Mouse (Mus musculus): Measurements from ENCODE around the gene Ambra1. TPM values are rescaled to one million over a fixed set of nuclear protein-coding genes. Genes with fewer than 3 reads are reported as not detected.

Gene Ambra1
- polyA plus RNA-seq, 1 experiment, result 12.3 TPM

DNA sequence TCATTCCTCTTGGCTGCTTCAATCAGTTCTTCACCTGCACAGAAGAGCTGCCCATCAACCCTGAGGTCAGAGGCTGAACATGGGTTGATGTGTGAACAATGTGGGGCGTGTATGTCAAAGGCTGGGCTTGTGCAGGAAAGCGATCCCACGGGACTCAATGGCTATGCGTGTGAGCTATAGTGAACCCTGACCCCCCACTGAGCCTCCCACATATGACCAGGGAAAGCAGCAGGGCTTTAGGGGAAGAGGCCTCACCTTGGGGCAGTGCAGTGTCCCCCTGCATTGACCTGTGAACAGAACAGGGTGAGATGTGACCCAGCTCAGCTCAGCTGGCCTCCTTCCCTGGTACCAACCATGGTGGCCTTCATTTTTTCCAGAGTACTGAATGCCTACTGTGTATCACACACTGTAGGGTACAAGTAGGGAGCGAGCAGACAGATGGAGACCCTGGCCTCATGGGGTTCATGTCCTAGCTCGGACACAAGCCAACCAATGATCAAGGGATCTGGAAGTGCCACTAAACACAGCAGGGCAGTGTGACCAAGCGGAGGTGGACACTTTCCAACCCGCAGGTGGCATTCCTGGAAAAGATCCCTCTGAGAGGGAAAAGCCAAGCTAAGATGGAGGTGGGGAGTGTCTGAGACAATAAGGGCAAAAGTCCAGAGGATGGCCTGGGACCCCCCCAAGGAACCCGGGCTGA, 205.0 kb downstream of the Ambra1 start:
- no peak for DNase-seq (ENCODE audit: low spot score)

- DNase-seq (ENCODE audit: low spot score), result no peak
Observed at GRCm38 (mm10) chr2:91936154-91936553, 206.2 kb downstream of the Ambra1 start.

GRCm38 (mm10) chr2:91939303-91939935, 209.5 kb downstream of the Ambra1 start:
- no peak for DNase-seq (ENCODE audit: low spot score)

DNA sequence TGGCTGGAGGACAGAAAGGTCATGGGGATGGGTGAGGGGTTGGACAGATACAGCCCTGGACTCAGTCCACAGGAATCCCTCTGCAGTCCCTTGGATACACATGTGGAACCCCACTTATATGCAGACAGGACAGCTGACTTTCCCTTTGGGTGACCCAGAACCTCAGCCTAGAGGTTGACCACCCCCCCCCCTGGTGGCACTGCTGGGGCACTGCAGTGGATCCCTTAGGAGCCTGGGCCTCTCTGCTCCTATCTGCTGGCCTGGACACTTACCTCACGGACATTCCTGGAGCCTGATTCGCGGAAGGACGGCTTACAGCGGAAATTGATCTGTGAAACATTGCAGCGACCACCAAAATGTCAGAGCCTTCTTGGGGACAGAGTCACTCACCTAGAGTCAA, 212.4 kb downstream of the Ambra1 start:
- DNase-seq (ENCODE audit: low spot score), result no peak

- peak; percentile 67 for DNase-seq (ENCODE audit: low spot score)
Observed at GRCm38 (mm10) chr2:91944170-91944950, 214.4 kb downstream of the Ambra1 start.

- no peak for DNase-seq (ENCODE audit: low spot score)
Observed at GRCm38 (mm10) chr2:91945483-91945882, 215.5 kb downstream of the Ambra1 start, which contains the start of gene Gm9821. TSS of gene Gm9821 (plus strand) at chr2:91945703.

- no peak for DNase-seq (ENCODE audit: low spot score)
Observed at GRCm38 (mm10) chr2:91946836-91947235, 216.9 kb downstream of the Ambra1 start.

DNA sequence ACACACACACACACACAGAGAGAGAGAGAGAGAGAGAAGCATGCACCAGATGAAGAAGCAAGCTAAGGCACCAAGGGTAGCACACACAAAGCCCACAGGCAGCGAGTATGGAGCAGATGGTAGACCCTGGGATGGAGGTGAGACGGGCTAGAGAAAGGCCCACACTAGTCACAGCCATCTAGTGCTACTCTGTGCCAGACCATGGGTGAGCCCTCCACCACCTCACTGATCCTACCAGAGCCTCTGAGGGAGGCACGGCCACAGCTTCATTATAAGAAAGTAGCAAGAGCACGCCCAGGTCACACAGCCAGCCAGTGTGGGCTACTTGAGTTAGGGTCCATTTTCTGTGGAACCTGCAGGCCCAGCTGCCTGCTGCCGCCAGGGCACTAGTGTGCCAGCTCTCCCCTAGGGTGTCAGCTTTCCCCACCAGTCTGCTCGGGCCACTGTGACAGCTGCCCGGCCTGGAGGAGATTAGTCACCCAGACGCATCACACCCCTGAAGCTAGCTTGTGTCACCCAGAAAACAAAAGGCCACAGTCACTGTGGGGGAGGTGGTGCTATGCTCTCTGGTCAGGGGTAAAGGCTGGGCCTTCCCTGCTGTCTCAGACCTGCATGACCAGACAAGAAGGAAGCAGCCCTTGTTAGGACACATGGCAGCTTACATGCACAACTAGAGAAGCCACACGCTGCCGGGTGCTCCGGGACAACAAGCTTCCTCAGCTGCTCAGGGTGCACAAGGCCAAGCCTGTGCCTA, 217.6 kb downstream of the Ambra1 start:
- no peak for DNase-seq (ENCODE audit: low spot score)

DNA sequence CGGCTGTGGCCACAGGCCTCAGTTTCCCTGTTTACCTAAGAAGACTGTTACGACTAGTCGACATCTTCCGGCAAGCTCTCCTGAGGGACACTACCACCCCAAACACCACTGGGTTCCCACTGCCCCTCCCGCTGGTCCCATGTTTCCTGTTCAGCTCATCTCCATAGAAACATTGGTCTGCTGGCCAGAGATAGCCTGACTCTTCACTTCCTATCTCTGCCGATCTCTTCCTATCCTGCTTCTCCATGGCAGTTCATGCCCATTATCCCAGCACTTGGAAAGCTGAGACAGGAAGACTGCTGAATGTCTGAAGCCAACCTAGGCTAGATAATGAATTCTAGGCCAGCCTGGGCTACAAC, 218.2 kb downstream of the Ambra1 start:
- DNase-seq (ENCODE audit: low spot score), result no peak

GRCm38 (mm10) chr2:91948792-91949241, 218.9 kb downstream of the Ambra1 start:
- DNase-seq (ENCODE audit: low spot score), result no peak

DNA sequence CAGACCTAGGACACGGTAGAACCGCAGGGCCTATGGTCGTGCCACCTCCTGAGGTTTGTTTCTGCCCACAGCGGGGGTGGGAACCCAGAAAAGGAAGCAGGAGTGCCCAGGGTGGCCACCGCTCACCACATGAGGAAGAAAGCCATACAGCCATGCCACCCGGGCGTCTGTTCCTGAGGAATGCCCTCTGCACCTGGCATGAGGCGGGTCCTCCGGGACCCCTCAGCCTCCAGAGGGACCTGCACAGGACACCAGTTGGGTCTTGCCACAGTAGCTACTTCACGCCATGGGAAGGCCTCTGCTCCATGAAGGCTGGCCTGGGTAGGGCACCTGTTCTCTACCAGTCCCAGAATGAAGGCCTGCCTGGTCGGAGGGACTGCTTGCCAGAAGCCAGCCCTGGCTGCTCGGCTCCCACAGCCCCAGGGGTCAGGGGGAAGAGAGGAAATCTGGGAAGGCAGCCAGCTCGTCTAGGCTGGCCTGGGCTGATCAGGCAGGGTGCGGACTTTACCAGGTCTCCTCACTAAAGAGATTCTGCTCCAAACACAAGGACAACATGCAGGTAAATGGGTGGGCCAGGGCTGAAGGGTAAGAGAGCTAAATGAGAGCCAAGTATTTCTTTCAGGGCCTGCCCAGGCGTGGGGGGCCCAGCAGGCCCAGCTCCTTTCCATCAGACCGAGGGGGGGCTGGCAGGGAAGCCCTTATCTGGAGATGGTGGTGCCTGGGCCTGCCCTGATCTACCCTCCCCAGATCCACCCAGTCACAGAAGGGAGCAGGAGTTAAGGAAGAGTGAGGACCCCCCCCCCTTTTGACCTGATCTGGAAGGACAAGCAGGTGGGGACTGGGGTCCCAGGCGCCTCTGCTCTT, 219.7 kb downstream of the Ambra1 start:
- DNase-seq (ENCODE audit: low spot score), result no peak

DNA sequence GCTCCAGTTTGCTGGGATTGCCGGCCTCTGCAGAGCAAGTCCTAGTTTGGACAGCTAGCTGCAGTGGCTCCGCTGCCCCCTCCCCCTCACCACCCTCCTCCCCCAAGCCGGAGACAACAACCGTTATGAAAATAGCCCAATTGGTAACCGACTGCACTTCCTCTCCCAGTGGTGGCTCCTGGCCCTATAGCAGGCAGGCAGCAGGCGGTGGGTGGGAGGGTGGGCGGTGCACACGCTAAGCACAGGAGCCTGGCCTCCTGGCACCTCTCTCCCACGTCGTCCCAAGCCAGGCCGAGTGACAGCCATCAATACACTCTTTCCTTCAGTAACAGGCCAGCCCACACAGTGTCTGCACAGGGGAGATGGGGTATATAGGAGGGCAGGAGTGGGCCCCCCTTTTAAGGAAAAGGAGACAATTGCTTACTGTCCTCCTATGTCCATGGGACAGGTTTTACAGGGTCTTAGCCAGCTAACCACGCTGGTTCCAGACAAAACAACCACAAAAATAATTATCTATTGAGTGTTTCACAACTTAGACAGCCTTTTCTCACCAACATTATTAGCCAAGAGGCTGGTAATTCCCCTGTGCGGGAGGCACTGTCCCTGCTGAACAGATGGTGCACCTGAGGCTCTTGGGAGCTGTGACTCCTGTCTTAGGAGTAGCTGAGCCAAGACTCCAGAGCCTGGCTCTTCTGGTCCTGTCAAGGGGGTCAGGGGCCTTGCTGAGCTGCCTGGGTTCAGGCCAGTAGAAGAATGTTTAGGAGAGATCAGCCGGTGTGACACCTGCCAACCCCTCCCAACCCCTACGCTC, 220.5 kb downstream of the Ambra1 start:
- no peak for DNase-seq (ENCODE audit: low spot score)

DNA sequence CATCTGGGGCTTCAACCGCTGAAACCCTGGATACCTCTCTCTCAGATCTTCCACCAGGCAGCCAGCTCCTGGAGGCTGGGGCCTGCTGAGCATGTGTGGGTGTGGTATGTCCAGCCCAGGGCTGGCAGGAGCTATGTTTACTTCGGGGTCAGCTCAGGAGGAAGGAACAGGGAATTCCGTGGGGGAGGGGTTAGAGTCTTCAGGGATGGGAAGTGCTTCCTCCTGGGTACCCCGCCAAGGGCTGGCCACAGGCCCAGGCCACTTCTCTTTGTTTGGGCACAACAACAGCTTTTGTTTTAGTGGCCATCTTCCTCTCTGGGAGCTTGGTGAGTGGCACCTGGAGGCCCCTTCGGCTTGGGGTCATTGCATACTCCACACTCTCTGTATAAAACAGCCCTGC, 223.9 kb downstream of the Ambra1 start:
- no peak for DNase-seq (ENCODE audit: low spot score)

DNA sequence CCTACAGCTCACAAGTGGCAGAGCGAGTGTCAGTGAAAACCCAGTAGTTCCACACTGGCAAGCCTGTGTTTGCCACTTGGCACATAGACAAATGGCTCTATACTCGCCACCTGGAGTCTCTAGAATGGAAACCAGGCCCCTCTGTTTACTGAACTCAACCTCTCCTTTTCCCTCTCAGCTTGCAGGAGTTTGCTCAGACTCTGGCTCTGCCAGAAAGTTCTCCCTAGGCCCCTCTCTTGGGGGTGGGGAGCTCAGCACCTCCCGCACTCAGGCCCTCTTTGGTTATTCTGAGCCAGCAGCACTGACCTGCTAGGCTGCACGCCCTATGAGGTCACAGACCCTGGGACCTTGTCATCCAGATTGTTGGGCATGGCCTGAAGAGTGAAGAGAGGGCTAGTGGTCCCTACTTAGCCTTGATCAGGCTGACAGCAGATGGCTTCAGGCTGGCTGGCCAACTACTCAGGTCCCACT, 225.2 kb downstream of the Ambra1 start:
- DNase-seq (ENCODE audit: low spot score), result no peak

GRCm38 (mm10) chr2:91955875-91956274, 225.9 kb downstream of the Ambra1 start:
- DNase-seq (ENCODE audit: low spot score), result no peak

- DNase-seq (ENCODE audit: low spot score), result no peak
Observed at GRCm38 (mm10) chr2:91957096-91957495, 227.2 kb downstream of the Ambra1 start.

- no peak for DNase-seq (ENCODE audit: low spot score)
Observed at GRCm38 (mm10) chr2:91958049-91958448, 228.1 kb downstream of the Ambra1 start.

- DNase-seq (ENCODE audit: low spot score), result no peak
Observed at GRCm38 (mm10) chr2:91958701-91959457, 228.9 kb downstream of the Ambra1 start.
